Mouse (Mus musculus): ENCODE data around the gene Snf8. TPM values are rescaled to one million over a fixed set of nuclear protein-coding genes. Genes with fewer than 3 reads are reported as not detected.

The Snf8 gene
- polyA plus RNA-seq (2015; fragmentation: Nextera tagmentation; extraction: Ambion mirVana) = 84.3 and 92.0 TPM in 2 replicates

DNA sequence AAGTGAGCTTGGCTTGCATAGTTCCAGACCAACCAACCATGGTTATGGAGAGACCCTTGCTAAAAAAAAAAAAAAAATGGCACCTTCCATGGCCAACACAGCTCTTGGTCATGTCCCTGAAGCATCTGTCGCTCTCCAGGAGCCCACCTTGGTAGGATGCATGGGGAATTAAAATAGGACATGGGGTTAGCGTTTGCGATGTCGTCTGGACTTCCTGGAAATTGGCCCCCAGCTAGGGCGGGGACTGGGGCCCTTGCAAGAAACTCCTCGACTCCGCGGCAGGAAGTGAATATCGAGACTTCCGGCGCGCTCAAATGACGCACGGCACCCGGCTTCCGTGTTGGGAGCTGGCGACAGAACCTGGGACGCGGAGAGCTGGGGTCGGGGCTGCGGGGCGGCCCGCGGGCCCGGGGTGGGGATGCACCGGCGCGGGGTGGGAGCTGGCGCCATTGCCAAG lies at the start of gene Snf8:
Snf8 (plus strand) TSS at position 290 of the 457 bp plus-strand sequence.
- Histone ChIP-seq H3K4me3 (ENCODE audit: low read length) (peak within 1 kb of the TSS; percentile 87), H3K27ac (ENCODE audit: low read length) (peak within 1 kb of the TSS; percentile 37), H3K36me3 (ENCODE audit: control insufficient read depth, insufficient read depth, low read length) (0 out of 2 replicates have a peak, but pooled peaks cover 4% of the 10 kb centered on the region), H3K27me3 (ENCODE audit: control insufficient read depth, insufficient read depth, low read depth, low read length) (no peaks in the 10 kb centered on the region), H3K4me1 (replicated peaks; ENCODE audit: control insufficient read depth, insufficient read depth, low read length) (peaks cover 5% of the 10 kb centered on the region), H3K9me3 (ENCODE audit: control insufficient read depth, low read length) (no peaks in the 10 kb centered on the region), H3K9ac (ENCODE audit: low read length) (peak within 1 kb of the TSS; percentile 85), H3K4me2 (ENCODE audit: low read depth, low read length) (peak within 1 kb of the TSS; percentile 96)
- under 1% methylated on average over 29 of the region's 29 CpGs for WGBS
- ATAC-seq (ENCODE audit: low read depth) = peak; percentile 91

DNA sequence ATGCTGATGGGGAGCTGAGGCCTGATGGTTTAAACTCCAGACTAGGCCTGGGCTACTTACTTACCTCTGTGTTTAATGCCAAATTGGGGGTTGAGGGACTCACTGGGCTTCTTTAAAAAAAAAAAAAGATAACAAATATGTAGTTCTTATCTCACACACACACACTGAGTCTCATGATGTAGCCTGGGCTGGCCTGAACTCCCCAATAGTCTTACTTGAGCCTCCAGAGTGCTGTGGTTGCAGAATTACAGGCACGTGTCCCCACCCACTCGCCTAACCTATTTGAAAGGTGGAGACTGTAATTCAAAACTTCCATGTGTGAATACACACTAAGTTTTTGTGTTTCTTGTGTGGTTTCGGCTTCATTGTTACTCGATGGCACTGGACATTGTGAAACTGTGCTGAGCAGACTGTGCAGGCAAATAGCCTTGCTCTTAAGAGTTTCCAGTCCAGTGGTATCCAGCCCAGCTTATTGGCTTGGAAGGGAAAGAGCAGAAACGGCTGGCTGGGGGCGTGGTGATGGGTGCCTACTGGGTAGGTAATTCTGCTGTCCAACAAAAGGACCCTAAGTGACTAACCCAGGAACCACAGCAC lies 46.7 kb upstream of the Snf8 start:
- ATAC-seq (ENCODE audit: low read depth) = peak; percentile 23; the same call in 1 of the 2 replicates
- Histone ChIP-seq H3K27me3 (ENCODE audit: control insufficient read depth, insufficient read depth, low read depth, low read length) (no peaks in the 10 kb centered on the region), H3K27ac (ENCODE audit: low read length) (peak overlapping the region; percentile 85), H3K4me3 (ENCODE audit: low read length) (no peak overlapping the region), H3K4me1 (replicated peaks; ENCODE audit: control insufficient read depth, insufficient read depth, low read length) (peaks cover 62% of the 10 kb centered on the region), H3K9ac (ENCODE audit: low read length) (no peak overlapping the region), H3K36me3 (ENCODE audit: control insufficient read depth, insufficient read depth, low read length) (no peaks in the 10 kb centered on the region), H3K4me2 (ENCODE audit: low read depth, low read length) (peak overlapping the region; percentile 30; the same call in 1 of the 2 replicates), H3K9me3 (ENCODE audit: control insufficient read depth, low read length) (no peaks in the 10 kb centered on the region)
- 62% methylated on average over 6 of the region's 6 CpGs for WGBS

GRCm38 (mm10) chr11:95988533-95988932 lies 46.2 kb upstream of the Snf8 start:
- H3K27me3 ChIP-seq (ENCODE audit: control insufficient read depth, insufficient read depth, low read depth, low read length) = no peaks in the 10 kb centered on the region
- peak overlapping the region; percentile 85 for H3K27ac ChIP-seq (ENCODE audit: low read length)
- peak overlapping the region; percentile 30; the same call in 1 of the 2 replicates for H3K4me2 ChIP-seq (ENCODE audit: low read depth, low read length)
- peak; percentile 72 for ATAC-seq (ENCODE audit: low read depth)
- no peak overlapping the region for H3K4me3 ChIP-seq (ENCODE audit: low read length)
- peaks cover 61% of the 10 kb centered on the region for H3K4me1 ChIP-seq (replicated peaks; ENCODE audit: control insufficient read depth, insufficient read depth, low read length)
- no peaks in the 10 kb centered on the region for H3K9me3 ChIP-seq (ENCODE audit: control insufficient read depth, low read length)
- WGBS = 21% methylated on average over 9 of the region's 9 CpGs
- H3K36me3 ChIP-seq (ENCODE audit: control insufficient read depth, insufficient read depth, low read length) = no peaks in the 10 kb centered on the region
- no peak overlapping the region for H3K9ac ChIP-seq (ENCODE audit: low read length)

DNA sequence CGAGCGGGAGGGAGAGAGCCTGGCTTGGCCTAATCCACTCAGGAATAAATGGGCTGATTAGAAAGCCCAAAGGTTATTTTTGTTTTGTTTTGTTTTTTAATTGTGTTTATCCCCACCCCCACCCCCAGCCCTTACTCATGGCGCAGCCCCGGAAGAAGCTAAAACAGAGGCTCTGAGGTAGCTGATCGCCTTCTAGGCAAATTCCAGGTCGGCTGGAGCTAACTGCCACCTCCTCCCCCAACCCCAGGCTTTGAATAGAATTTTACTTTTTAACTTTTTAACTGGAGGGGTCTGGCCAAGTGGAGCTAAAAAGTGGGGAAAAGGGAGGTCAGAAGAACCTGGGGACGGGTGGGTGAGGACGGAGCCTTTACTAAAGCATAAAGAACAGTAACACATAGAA lies 44.8 kb upstream of the Snf8 start:
- Histone ChIP-seq H3K36me3 (ENCODE audit: control insufficient read depth, insufficient read depth, low read length) (no peaks in the 10 kb centered on the region), H3K4me1 (replicated peaks; ENCODE audit: control insufficient read depth, insufficient read depth, low read length) (peaks cover 61% of the 10 kb centered on the region), H3K4me2 (ENCODE audit: low read depth, low read length) (no peak overlapping the region), H3K9ac (ENCODE audit: low read length) (no peak overlapping the region), H3K27ac (ENCODE audit: low read length) (0 out of 2 replicates have a peak overlapping the region, but pooled peaks have one; percentile 7), H3K27me3 (ENCODE audit: control insufficient read depth, insufficient read depth, low read depth, low read length) (no peaks in the 10 kb centered on the region), H3K9me3 (ENCODE audit: control insufficient read depth, low read length) (0 out of 2 replicates have a peak, but pooled peaks cover 2% of the 10 kb centered on the region), H3K4me3 (ENCODE audit: low read length) (no peak overlapping the region)
- WGBS = 67% methylated on average over 8 of the region's 8 CpGs
- ATAC-seq (ENCODE audit: low read depth) = no peak

DNA sequence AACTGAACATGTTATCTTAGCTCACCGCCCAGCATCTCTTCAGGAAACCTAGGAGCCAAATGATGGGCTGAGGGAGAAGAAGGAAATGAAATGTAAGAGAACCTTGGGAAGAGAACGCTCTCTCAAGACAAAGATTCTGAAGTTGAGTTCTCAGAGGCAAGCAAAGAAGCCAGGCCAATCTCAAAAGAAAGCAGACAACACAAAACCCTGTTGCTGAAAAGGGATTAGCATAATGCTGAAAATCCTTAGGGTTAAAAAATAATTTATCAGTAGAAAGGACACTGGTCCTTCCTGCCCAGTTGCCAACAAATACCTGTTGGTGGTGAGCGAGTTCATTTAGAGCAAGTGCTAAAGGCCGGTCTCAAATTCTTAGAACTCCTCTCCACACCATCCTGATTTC lies 44.3 kb upstream of the Snf8 start:
- 56% methylated on average over 4 of the region's 4 CpGs for WGBS
- Histone ChIP-seq H3K4me1 (replicated peaks; ENCODE audit: control insufficient read depth, insufficient read depth, low read length) (peaks cover 61% of the 10 kb centered on the region), H3K4me2 (ENCODE audit: low read depth, low read length) (peak overlapping the region; percentile 83), H3K4me3 (ENCODE audit: low read length) (peak overlapping the region; percentile 54), H3K9ac (ENCODE audit: low read length) (peak overlapping the region; percentile 82), H3K27ac (ENCODE audit: low read length) (peak overlapping the region; percentile 82), H3K36me3 (ENCODE audit: control insufficient read depth, insufficient read depth, low read length) (no peaks in the 10 kb centered on the region), H3K9me3 (ENCODE audit: control insufficient read depth, low read length) (0 out of 2 replicates have a peak, but pooled peaks cover 2% of the 10 kb centered on the region), H3K27me3 (ENCODE audit: control insufficient read depth, insufficient read depth, low read depth, low read length) (no peaks in the 10 kb centered on the region)
- ATAC-seq (ENCODE audit: low read depth) = no peak

- peak; percentile 71 for ATAC-seq (ENCODE audit: low read depth)
- WGBS = 13% methylated on average over 25 of the region's 49 CpGs
- peak overlapping the region; percentile 54 for H3K4me3 ChIP-seq (ENCODE audit: low read length)
- H3K36me3 ChIP-seq (ENCODE audit: control insufficient read depth, insufficient read depth, low read length) = no peaks in the 10 kb centered on the region
- peak overlapping the region; percentile 83 for H3K4me2 ChIP-seq (ENCODE audit: low read depth, low read length)
- H3K9ac ChIP-seq (ENCODE audit: low read length) = peak overlapping the region; percentile 82
- H3K9me3 ChIP-seq (ENCODE audit: control insufficient read depth, low read length) = 0 out of 2 replicates have a peak, but pooled peaks cover 2% of the 10 kb centered on the region
- peaks cover 61% of the 10 kb centered on the region for H3K4me1 ChIP-seq (replicated peaks; ENCODE audit: control insufficient read depth, insufficient read depth, low read length)
- no peaks in the 10 kb centered on the region for H3K27me3 ChIP-seq (ENCODE audit: control insufficient read depth, insufficient read depth, low read depth, low read length)
- peak overlapping the region; percentile 82 for H3K27ac ChIP-seq (ENCODE audit: low read length)
These were observed 43.6 kb upstream of the Snf8 start for GRCm38 (mm10) chr11:95990886-95991708.

DNA sequence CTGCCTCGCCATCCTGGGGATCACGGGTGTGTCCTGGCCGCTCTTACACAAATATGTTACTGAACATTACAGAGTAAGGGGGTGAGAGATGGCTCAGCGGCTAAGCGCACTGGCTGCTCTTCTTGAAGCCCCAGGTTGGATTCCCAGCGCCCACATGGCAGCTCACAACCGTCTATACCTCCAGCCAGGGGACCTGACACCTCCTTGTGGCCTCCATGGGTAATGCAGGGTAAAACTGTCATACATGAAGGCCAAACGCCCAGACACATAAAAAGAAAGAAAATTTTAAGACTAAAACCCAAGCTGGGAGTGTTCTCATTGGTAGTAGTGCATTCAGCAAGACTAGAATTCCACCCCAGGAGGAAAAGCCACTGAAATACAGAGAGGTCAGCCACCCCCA lies 40.5 kb upstream of the Snf8 start:
- ATAC-seq (ENCODE audit: low read depth) = no peak
- H3K27ac ChIP-seq (ENCODE audit: low read length) = no peak overlapping the region
- peaks cover 3% of the 10 kb centered on the region; the same call in 1 of the 2 replicates for H3K36me3 ChIP-seq (ENCODE audit: control insufficient read depth, insufficient read depth, low read length)
- H3K4me1 ChIP-seq (replicated peaks; ENCODE audit: control insufficient read depth, insufficient read depth, low read length) = peaks cover 42% of the 10 kb centered on the region
- H3K4me2 ChIP-seq (ENCODE audit: low read depth, low read length) = no peak overlapping the region
- H3K9ac ChIP-seq (ENCODE audit: low read length) = no peak overlapping the region
- 0 out of 2 replicates have a peak, but pooled peaks cover 2% of the 10 kb centered on the region for H3K9me3 ChIP-seq (ENCODE audit: control insufficient read depth, low read length)
- 92% methylated on average over 8 of the region's 8 CpGs for WGBS
- H3K4me3 ChIP-seq (ENCODE audit: low read length) = no peak overlapping the region
- H3K27me3 ChIP-seq (ENCODE audit: control insufficient read depth, insufficient read depth, low read depth, low read length) = no peaks in the 10 kb centered on the region

DNA sequence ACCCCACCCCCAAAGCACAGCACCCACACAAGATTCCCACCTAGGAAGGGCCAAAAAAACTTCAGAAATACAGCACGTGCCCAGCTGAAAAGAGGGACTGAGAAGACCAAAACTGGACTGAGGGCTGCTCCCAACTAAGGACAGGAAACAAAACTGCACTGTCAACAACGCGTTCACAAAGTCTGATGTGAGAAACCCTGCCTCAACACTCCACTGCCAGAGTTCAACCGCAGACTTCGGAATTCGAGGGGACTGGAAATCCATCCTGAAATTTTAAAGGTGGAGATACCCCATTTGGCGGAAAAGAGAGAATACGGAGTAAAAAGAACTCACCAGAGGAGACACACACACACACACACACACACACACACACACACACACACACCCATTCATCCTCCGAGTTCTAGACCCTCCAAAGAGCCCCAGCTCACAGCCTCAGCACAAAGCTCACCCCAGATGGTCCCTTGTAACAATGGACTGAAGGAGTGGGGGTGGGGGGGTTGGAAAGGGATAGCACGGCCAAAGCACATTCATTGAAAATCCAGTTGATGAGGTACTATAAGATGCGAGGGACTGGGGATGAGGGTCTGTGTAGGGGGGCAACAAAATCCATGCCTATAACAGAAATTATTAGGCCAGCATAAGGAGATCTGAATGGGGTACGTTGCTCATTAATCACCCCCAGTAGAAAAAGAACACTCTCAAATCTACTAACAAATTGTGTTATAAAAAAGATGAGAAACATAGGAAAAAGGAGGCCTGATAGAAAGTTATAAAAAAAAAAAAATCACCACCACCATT lies 31.4 kb upstream of the Snf8 start:
- 5% methylated on average over 12 of the region's 12 CpGs for WGBS

More for the DNA sequence above, 31.4 kb upstream of the Snf8 start:
- ATAC-seq (ENCODE audit: low read depth) = no peak
- Histone ChIP-seq H3K9ac (ENCODE audit: low read length) (peak overlapping the region; percentile 60), H3K36me3 (ENCODE audit: control insufficient read depth, insufficient read depth, low read length) (no peaks in the 10 kb centered on the region), H3K4me1 (replicated peaks; ENCODE audit: control insufficient read depth, insufficient read depth, low read length) (peaks cover 43% of the 10 kb centered on the region), H3K27me3 (ENCODE audit: control insufficient read depth, insufficient read depth, low read depth, low read length) (peaks cover 6% of the 10 kb centered on the region; the same call in 1 of the 2 replicates), H3K4me3 (ENCODE audit: low read length) (peak overlapping the region; percentile 43), H3K9me3 (ENCODE audit: control insufficient read depth, low read length) (no peaks in the 10 kb centered on the region), H3K4me2 (ENCODE audit: low read depth, low read length) (peak overlapping the region; percentile 99), H3K27ac (ENCODE audit: low read length) (peak overlapping the region; percentile 54)
